Mouse (Mus musculus): ENCODE measurements around the gene Cmc2.
A peak's percentile ranks its signal among the peaks of the same experiment; 100 is the strongest.

Cmc2 gene

GRCm38 (mm10) chr8:116905252-116905651, 16.0 kb downstream of the Cmc2 start:
- no peak for DNase-seq

GRCm38 (mm10) chr8:116904736-116905135, 16.5 kb downstream of the Cmc2 start:
- DNase-seq = no peak

- DNase-seq = no peak
These were observed 25.7 kb downstream of the Cmc2 start for GRCm38 (mm10) chr8:116895521-116895920.

DNA sequence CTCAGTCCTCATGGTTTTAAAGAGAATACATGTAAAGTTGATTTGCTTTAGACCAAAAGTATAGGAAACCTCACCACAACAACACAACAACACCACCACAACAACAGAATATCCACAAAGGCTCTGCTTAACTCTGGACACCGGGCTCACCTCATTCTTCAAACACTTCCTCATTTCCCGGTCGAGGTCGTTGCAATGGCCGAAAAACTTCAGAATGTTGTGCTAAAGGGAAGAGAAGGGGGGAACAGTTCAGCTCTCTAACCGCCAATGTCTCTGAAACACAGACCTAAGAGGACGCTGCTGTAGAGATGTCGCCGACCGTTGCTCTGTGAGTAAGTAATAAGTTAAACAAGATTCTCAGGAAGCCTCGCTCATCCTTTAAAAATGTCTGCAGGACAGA, 27.3 kb downstream of the Cmc2 start:
- DNase-seq = no peak

GRCm38 (mm10) chr8:116892636-116893035, 28.6 kb downstream of the Cmc2 start:
- DNase-seq = no peak

DNA sequence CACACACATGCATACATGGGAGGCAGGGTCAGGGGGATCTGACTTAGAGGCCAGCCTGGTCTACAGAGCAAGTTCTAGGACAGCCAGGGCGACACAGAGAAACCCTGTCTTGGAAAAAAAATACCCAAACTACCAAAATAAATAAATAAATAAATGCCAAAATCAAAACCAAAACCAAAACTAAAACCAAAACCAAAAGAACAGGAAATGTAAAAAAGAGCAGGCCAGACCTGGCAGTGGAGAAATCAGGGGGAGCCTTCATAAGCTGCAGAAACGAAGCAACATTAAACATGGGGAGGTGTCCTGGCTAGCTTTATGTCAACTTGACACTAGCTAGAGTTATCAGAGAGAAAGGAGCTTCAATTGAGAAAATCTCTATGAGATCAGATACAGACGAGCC, 29.1 kb downstream of the Cmc2 start:
- DNase-seq = no peak

GRCm38 (mm10) chr8:116891446-116891845, 29.8 kb downstream of the Cmc2 start:
- no peak for DNase-seq

DNA sequence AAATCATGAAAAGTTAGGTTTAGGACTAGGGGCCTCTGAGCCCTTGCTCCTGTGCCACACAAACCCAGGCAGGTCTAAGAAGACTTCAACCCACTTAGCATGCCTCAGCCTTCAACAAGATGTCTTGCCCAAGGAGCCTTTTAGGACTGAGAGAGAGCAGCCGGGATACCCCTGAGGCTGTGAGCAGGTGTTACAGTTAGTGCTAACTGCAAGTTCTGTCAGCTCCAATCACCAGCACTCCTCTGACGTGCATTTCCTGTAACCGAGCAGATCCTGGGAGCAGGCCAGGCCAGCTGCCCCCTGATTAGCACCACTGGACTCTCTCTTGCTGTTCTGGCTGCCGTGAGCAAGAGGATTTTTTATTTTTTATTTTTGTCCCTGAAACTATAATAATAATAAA, 33.4 kb downstream of the Cmc2 start:
- no peak for DNase-seq

- no peak for DNase-seq
These were observed 39.9 kb downstream of the Cmc2 start for GRCm38 (mm10) chr8:116881396-116881795.

- no peak for DNase-seq
These were observed 45.3 kb downstream of the Cmc2 start for GRCm38 (mm10) chr8:116875798-116876450.

GRCm38 (mm10) chr8:116873986-116874385, 47.3 kb downstream of the Cmc2 start:
- DNase-seq = no peak

- DNase-seq = no peak
These were observed 47.7 kb downstream of the Cmc2 start for GRCm38 (mm10) chr8:116873586-116873985.

- DNase-seq = no peak
These were observed 48.4 kb downstream of the Cmc2 start for GRCm38 (mm10) chr8:116872761-116873342.

DNA sequence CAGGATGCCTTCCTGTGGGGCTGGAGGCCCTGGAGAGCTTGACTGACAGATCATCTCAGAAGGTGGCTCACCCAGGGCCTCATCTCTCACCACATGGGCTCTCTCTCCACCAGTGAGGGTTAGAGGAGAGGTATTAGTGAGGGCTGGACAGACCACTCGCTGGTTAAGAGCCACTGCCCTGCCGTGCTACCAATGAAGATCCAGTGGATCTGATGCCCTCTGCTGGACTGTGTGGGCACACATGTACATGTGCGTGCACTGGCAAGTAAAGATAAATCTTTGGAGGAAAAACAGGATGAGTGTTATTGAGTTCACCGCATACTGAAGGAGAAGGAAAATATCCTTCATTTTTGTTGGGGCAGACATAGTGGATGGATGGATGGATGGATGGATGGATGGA, 52.6 kb downstream of the Cmc2 start:
- DNase-seq = peak; percentile 82

GRCm38 (mm10) chr8:116867321-116867720, 53.9 kb downstream of the Cmc2 start:
- no peak for DNase-seq

DNA sequence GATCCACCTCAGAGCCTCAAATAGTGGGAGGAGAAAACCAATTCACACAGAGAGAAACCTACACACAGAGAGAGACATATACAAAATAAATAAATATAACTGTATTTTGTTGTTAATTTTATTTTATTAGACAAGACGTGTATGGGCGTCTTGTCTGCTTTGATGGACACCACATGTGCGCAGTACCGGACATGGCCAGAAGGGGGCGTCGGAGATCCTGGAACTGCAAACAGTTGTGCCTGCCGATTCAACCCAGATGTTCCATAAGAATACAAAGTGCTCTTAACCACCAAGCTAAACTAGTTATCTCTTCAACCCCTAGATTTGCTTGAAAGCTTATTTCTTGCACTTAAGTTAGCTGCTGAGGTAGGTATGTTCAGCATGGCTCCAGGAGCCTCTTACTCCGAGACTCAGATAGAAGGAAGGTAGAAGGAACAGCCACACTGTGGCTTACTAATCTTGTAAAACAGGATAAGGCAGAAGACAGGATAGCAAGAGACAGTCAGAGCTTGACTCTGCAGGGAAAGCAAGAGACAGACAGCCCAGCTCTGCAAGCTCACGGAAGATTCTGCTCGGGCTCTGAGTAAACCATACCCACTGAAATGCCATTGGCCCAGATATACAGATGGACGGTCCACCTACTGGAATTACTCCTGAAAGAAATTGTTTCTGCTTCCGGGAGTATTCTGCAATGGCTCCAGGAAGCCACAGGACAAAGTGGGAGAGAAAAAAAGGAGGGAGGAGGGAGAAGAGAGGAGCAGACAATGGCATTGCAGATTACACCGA, 54.9 kb downstream of the Cmc2 start:
- DNase-seq = no peak

DNA sequence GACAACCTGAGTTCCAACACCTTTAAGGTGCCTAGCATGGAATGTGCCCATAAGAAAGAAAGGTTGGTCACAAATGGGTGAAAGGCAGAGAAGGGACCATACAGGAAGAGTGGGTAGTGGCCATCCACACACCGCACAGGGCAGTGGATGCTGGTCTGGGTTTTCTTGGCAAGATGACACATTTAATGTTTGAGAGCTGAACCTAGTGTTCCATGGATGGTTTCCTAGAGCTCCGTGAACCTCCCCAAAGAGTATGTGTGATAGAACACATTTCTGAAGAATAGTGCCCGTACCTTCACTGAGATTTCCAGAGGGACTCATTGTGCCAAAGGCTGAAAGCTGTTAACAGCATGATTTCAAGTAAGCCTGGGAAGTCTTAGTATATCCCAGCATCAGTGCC, 56.7 kb downstream of the Cmc2 start:
- peak; percentile 63 for DNase-seq

- DNase-seq = no peak
These were observed 57.2 kb downstream of the Cmc2 start for GRCm38 (mm10) chr8:116864022-116864387.

GRCm38 (mm10) chr8:116863357-116864021, 57.8 kb downstream of the Cmc2 start:
- peak; percentile 99 for DNase-seq

DNA sequence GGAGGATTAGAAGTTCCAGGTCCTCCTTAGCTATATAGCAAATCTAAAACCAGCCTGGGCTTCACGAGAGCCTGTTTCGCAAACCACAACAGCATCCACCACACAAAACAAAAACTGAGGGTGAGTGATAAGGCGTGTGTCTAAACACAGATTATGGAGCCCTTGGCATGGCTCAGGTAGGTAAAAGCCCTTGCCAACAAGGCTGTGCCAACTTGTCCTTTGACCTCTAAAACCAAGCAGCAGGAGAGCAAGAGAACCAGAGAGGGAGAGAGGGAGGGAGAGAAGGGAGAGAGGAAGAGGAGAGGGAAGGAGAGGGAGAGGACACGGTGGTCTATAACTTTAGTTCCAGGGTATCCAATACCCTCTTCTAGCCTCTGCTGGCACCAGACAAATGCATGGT, 59.1 kb downstream of the Cmc2 start:
- peak; percentile 65 for DNase-seq

DNA sequence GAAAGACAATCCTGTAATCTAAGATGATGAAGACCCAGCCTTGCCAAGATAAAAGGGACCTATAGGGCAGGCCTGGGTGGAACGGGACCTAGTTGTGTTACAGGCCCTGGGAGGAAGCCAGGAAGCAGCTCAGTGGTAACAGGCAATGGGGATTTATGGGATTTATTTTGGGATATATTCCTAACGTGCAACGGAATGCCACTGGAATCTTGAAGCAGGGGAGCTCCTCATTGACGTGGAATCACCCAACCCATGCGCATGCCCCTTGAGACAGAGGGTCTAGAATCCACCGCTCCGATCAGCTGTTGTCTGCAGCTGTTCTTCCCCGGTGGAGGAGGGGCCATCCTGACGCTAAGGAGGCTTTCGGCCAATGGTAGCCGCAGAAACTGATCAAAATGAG, 69.2 kb downstream of the Cmc2 start:
- DNase-seq = no peak

DNA sequence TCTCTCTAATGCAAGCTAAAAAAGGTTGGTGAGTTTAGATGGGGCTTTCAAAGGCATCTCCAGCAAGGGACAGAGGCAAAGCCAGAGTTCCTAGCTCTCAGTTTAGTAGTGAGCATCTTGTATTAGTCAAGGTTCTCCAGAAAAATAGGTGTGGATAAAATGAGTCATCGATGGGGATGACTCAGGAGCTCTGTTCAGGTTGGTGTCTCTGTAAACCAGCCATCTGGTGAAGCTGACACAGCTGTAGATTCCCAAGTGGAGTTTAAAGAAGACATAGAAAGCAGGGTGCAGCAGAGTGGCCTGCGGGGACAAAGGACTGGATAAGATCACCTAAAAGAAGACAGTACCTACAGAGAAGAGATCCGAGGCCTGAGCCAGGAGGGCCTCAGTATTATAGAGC, 73.2 kb downstream of the Cmc2 start:
- DNase-seq = no peak

DNA sequence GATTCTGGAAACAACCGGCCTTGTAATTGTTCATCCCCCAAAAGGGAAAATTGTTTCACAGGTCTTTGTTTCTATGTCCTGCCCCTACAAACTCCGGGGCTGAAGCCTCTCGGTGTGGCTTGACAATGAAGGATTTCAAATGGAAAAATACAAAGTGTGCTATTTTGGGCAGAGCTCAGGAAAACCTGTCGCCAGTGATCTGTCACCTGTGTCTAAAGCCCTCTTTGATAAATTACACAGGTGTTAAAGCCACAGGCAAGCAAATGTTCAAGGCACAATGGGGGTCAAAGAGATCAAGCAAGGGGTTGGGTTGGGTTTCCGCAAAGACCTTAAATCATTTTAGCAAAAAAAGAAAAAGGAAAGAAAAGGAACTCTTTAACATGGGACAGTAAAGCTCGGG, 78.6 kb downstream of the Cmc2 start:
- DNase-seq = peak; percentile 81
